Mouse (Mus musculus) testis, adult 2 months (tissue): ENCODE measurements around the gene Pip4k2a.

Experiments used
- CTCF ChIP-seq: fragments of 200-500 bp; IDR thresholded peaks from 2 replicates; pipeline ENCODE4 v1.5.1; 2012; ENCODE audit warnings: low read depth, mild to moderate bottlenecking, inconsistent platforms, low read length, moderate library complexity; ENCODE audit not compliant: control insufficient read depth, insufficient read depth, insufficient replicate concordance
- POLR2A ChIP-seq: fragments of 200-500 bp; IDR thresholded peaks from 2 replicates; pipeline ENCODE4 v1.6.1; 2012; ENCODE audit warnings: low read depth, mild to moderate bottlenecking, inconsistent platforms, low read length, moderate library complexity; ENCODE audit not compliant: control insufficient read depth

DNA sequence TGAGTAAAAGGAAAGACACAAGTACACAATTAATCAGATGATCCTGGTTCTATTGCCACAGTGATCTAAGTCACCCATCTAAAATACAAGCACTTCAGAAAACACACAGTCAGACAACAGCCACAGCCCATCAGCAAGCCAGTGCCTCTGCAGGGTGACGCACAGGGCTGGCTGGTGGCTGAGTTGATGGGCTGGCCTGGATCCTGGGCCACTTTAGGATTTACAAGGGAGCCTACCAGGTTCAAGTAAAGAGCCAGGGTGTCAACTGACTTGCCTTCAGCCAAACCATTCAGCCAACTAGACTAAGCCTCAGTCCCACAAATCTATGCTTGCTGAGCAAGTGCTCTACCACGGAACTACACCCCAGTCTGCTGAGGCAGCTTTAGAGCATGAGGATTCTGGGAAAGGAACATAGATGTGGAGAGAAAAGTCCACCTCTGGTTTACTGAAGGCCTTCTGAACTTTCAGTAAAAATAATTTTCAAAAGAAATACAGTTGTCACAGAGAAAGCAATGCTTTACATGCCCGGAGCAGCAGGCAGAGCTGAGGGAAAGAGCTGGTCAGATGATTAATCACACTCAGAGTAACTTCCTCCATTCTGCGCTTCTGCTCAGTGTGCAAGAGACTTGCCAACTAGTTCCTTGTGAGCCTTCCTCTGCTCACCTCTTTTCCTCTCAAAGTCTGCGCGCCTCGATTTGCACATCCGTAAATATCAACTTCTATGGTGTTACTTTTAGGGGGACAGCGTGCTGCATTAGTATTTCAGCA is 94.4 kb downstream of the Pip4k2a start:
- no peak for TF ChIP-seq POLR2A
- TF ChIP-seq CTCF: no peak
